Mouse (Mus musculus): Measurements from ENCODE around the gene Tnk2.

DNA sequence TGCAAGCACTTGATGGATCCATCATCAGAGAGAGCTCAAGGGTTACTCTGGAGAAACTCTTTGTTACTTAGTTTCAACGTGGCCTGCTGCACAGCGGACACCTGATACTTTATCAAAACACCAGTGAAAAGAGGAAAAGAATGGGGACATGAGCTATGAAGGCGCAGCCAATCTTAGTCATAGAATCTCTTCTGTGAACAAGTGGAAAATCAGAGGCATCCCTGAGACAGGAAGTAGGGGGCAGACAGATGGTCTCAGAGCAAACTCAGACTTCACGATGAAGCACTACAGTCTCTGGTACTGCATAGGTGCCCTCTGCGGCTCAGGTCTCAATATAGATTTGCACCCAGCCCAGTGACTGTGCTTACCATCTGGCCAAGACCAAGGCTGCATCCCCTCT lies 49.0 kb upstream of the Tnk2 start:
- TF ChIP-seq POLR2A (IDR thresholded peaks at IDR 0.05; ENCODE audit: borderline replicate concordance, control insufficient read depth, low read depth, low read length) (no peak), CTCF (IDR thresholded peaks at IDR 0.05; ENCODE audit: control insufficient read depth, insufficient read depth, low read length) (no peak)

All from bone marrow, adult 2 months (tissue).